Mouse (Mus musculus): ENCODE measurements around the gene Pxn.
"Not testable (repeated sequence)": the region's sequence is repeated elsewhere in the genome, so short reads cannot be mapped to it uniquely, and the experiment has no call there.

The Pxn gene

GRCm38 (mm10) chr5:115509321-115509761 lies 2.9 kb downstream of the Pxn start:
- peak; percentile 70 for DNase-seq (ENCODE audit: low read depth)

- DNase-seq (ENCODE audit: low read depth), result no peak
Observed at GRCm38 (mm10) chr5:115509790-115510689, 3.6 kb downstream of the Pxn start.

DNA sequence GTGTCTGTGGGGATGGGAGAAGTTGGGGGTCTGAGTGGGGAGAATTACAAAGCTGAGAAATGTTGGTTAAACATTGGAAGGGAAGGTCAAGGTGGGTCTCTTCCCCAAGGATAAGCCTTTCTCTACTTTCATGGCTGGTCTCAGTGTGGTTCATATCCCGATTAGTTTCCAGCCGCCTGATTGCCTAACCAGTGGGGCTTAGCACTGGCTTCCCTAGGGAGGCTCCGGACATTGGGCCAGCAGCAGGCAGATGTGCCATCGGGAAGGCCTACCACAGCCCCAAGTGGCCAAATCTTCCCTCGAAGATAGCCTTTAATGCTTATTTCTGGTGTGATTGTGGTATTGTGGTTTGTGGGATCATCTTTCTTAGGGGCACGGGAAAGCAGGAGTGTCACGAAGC lies 5.9 kb downstream of the Pxn start:
- DNase-seq (ENCODE audit: low read depth), result no peak

DNA sequence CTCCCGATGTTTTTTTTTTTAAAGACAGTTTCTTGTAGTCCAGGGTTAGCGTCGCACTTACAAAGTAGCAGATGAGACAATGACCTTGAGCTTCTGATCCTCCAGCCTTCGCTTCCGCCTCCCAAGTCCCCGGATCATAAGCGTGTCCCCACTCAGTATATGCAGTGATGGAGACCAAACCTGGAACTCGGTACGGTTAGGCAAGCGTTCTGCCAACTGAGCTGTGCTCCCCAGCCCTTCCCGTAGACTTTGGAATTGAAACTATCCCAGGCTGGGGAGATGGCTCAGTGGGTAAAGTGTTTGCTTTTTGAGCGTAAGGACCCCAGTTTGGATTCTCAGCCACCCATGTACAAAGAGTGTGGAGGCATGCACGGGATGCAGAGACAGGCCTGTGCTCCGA lies 6.8 kb downstream of the Pxn start:
- DNase-seq (ENCODE audit: low read depth), result no peak

DNA sequence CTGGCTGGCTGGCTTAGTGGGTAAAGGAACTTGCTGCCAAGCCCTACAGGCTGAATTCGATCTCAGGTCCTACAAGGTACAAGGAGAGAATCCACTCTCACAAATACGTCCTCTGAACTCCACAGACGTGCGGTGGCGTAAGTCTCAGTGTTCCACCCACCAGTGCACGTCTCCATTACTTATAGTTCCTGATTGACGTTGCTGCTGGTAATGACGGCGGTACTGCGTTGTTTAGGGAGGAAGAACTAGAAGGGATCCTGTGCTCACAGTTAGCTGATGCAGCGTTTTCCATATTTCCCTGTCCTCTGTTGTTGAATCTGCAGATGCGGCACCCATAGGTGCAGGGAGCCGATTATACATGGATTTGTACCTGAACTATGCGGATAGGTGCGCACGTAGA lies 7.2 kb downstream of the Pxn start:
- DNase-seq (ENCODE audit: low read depth), result no peak

DNA sequence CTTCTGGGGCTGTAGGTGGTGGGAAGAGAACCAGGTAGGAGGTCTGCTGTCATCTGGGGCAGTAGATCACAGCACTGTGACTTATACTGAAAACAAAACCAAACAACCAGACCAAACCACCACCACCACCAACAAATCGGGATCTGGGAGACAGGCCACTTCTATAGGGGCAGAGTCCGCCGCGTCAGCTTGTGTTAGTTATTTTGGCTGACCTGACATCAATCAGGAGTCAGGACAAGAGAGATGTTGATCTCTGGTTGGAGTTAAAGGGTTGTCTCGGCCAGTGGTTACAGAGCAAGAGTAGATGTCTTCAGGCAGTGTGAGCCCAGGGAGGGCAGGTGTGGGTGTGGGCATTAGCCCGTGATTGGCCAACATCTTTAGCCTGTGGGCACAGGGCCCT lies 7.9 kb downstream of the Pxn start:
- DNase-seq (ENCODE audit: low read depth), result no peak

DNA sequence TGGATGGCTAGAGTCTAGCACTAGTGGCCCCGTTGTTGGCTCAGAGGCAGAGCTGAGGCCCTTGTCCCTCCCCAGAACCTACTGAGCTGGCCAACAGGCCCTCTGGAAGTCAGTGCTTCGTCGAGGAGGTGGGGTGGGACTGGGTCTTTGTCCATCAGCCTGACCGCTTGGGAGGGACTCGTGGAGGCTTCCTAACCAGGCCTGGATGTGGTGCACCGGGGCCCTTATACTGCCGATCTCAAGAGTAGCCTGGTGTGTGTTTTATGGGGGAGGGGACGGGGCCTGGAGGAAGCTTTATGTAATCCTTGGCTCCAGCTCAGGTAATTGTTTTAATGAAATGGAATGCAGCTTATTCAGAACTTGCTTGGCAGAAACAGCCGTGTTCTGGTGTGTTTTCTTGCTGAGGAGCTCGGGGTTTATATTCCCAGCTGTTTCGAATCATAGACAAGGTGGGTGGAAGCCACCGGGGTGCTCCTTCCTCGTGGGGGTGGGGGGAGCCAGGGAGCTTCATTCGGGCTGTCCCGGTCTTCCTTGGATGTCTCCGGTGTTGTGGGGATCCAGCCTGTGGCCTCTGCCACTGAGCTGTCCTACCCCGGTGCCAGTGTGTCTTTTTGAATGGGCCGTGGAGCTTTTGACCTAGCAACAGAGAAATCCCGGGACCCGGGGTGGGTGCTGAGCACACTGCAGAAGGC lies 8.6 kb downstream of the Pxn start:
- no peak for DNase-seq (ENCODE audit: low read depth)

DNA sequence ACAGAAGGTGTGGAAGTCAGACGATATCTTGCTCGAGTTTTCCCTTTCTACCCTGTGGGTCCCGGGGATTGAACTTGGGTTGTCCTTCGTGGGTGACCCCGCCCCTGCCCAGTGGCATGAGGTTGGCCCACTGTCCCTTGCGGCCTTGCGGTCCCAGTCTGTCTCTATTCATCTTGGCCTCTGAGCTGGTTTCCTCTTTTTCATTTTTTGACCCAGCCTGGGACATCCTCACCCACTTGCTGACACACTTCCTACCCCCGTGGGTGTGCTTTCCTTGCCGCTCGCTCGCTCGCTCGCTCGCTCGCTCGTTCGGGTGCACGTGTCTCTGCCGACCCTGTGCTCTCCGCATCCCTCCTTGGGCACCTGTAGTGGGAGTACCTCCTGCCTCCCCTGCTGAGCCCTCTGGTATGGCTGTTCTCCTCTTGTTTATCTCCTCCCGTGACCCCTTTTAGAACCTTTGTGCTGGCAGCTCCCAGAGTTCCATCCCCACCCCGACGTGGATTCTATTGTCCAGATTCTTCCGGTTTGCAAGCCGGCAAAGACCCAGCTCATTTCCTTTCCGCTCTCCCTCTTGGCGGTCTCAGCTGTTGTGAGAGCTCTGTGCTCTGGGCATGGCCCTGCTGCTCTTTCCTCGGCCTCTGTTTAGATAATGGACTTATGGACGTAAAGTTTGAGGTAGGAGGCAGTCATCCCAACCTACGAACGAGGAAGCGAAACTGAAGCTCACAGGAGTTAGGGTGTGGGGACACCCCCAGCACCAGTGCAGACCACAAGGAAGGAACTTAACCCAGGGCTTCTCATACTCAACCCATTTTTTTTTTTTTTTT lies 9.8 kb downstream of the Pxn start:
- peak; percentile 84 for DNase-seq (ENCODE audit: low read depth)

- peak; percentile 54 for DNase-seq (ENCODE audit: low read depth)
Observed at GRCm38 (mm10) chr5:115516908-115517307, 10.4 kb downstream of the Pxn start.

- peak; percentile 44 for DNase-seq (ENCODE audit: low read depth)
Observed at GRCm38 (mm10) chr5:115517501-115517900, 11.0 kb downstream of the Pxn start.

DNA sequence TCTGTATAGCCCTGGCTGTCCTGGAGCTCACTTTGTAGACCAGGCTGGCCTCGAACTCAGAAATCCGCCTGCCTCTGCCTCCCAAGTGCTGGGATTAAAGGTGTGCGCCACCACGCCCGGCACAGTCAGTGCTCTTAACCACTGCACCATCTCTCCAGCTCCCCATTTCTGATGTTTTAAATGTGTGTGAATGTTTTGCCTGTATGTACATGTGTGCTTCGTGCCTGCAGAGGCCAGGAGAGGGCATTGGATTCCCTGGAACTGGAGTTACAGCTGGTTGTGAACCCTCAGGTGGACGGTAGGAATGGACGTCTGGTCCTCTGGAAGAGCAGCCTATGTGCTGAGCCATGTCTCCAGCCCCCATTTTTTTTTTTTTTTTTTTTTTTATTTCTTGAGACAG lies 11.7 kb downstream of the Pxn start:
- DNase-seq (ENCODE audit: low read depth), result not testable (repeated sequence)

DNA sequence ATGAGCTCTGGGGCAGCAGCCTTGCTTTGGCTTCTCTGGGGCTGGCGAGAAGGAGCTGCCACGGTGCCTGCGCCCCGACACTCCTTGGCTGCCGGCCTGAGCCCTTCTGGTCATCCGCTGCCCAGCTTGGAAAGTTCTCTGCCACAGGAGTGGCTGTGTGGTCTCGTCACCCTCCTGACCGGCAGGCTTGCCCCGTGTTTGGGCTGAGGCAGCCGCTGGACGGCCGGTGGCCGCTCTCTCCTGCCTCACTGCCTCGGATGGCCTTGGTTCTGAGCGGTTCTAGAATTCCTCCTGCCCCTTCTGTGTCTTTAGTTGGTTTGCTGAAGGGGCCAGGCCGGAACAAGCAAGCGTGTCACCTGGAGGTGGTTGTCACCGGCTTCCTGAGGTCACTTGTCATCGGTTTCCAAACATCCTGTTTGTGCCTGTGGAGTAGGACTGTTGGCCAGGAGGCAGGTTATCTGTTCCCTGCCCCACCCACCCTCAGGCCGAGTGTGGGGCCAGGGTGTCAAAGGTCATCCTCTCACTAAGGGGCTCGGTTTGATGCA lies 13.9 kb downstream of the Pxn start:
- peak; percentile 90 for DNase-seq (ENCODE audit: low read depth)

DNA sequence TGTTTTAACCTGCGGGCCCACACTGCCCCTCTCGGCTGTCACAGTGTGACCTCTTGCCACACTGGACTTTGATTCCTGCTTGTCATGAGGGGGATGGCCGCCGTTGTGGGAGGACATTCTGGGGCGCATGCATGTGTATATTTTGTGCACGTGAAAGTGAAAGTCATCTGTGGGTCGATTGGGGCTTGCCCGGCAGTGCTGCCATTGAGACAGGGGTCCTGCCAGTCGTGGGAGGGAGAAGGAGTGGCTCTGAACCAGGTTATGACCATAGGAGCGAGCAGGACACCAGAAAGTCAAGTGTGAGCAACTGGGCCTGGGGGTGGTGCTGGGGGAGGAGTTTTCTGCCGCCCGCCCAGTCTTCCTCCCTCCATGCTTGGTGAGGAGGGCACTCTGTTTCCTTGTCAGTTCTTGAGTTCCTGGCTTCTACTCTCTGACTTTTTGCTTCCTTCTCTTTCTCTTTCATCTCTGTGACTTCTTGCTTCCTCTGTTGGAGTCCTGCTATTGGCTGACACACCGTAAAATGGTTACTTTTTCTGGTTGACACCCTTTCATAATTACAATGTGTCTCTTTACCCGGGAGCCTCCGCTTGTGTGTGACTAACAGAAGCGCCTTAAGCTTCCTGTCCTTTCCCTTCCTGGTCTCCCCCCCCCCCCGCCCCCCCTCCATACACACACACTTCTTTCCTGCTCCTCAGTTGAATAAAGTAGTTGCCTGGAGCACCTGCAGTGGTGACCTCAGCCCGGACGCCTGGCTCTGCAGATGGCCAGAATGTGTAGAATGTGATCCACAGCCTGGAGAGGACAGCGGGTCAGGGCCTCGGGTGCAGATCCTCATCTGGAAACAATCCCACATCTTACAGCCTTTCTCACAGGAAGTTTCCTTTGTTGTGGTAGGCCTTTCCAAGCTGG lies 15.3 kb downstream of the Pxn start:
- DNase-seq (ENCODE audit: low read depth), result peak; percentile 89

- no peak for DNase-seq (ENCODE audit: low read depth)
Observed at GRCm38 (mm10) chr5:115522531-115522930, 16.1 kb downstream of the Pxn start.

DNA sequence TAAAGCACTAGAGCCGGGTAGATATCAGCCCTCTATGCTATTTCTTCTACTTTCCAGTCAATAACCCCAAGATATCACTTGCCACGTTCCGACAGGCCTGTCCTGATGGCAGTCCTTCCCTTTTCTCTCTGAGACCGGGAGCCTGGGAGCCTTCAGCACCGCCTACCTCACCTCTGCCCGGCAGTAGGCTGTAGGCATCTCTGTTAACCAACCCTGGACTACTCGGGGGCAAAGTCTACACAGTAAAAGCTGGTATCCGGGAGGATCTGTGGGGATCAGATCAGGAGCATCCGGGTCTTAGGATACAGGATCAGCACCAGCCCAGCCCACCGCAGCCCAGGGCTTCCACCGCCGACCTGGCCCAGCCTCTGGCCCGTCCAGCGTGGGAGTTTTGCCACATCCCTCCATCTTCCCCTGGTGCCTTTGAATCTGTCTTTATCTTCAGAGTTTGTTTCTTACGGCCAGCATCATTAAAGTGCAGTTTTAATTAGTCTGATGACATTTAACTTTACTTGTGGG lies 16.6 kb downstream of the Pxn start:
- DNase-seq (ENCODE audit: low read depth), result no peak

DNA sequence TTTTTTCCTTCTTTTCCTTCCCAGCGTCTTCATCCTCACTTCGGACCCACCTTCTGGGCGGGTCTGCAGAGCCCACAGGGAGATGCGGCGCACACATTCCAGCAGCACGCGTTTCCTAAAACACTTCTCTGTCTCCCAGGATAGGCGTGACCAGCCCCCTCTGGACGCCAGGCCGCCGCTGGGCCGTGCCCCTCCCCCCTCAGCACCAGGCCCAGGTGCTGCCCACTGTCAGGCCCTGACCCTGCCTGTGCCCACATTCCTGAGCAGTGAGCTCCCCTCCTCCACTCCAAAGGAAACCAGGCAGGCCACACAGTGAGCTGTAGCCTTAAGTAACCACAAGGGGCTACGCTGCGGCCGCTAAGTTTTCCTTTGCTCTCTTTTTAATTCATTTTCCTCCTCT lies 17.5 kb downstream of the Pxn start:
- DNase-seq (ENCODE audit: low read depth), result no peak

GRCm38 (mm10) chr5:115524471-115524870 lies 18.0 kb downstream of the Pxn start:
- peak; percentile 65 for DNase-seq (ENCODE audit: low read depth)

DNA sequence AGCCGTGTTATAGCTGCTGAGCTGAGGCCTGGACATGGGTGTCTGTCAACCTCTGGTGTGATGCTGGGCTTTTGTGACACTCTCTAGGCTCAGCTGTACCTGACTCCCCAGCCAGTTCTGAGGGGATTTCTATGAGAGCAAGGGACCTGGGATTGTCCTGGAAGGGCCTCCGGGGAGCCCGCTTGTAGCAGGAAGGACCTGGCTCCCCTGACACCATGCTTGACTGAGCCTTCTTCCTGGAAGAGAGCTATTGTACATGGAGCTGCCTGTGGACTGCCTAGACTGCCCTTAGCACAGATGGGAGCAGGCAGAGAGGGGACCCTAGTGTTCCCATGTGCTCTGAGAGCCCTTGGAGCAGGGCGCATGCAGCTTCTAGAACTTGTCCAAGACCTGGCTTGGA lies 18.9 kb downstream of the Pxn start:
- no peak for DNase-seq (ENCODE audit: low read depth)

GRCm38 (mm10) chr5:115525943-115526342 lies 19.5 kb downstream of the Pxn start:
- DNase-seq (ENCODE audit: low read depth), result no peak

DNA sequence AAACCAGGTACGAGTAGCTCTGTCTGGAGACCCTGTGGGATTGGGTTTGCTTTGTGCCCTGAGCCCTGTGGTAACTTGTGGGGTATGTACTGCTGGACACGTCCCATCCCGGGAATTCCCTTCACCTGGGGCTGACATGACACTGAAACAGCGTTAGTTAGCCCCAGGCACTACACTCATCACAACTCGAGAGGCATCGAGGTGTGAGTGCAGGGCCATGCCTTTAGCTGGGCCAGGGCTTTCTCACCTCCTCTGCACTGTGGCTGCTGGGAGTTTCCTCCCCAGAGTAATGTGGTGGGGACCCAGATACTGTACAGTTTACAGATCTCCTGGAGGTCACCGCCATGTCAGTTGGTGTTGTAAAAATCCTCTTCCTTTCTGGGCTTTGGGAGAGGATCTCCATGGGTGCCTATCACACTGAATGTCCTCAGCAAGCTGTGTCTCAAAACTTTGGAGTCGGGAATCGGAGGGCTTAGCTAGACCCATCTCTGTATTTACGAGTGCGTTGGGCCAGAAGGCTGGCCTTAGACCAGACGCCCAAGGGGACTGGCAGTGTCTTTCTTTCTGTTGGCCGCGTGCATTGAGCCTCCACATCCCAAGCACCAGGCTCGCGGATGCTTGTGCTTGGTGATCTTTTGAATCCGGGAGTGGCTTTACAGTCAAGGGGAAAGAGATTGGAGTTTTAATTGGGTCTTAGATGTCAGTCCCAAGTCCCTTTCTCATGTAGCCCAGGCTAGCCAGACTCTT lies 20.2 kb downstream of the Pxn start:
- DNase-seq (ENCODE audit: low read depth), result no peak

Data from 416B (cell line).